Mouse (Mus musculus) liver, embryonic 15.5 days (tissue): ENCODE measurements around the gene Kng2. TPM values are rescaled to one million over a fixed set of nuclear protein-coding genes. Genes with fewer than 3 reads are reported as not detected.
"Not testable (repeated sequence)": the region's sequence is repeated elsewhere in the genome, so short reads cannot be mapped to it uniquely, and the experiment has no call there.

Experiments
- ATAC-seq: fragments of 200-750 bp; cut with Nextera tagmentation; 2 replicates; pipeline ENCODE4 v1.8.0; 2017; ENCODE audit warnings: moderate number of reproducible peaks, mild to moderate bottlenecking, moderate library complexity; ENCODE audit not compliant: insufficient read depth
- H3K27ac ChIP-seq: fragments of 300-500 bp; sonication (generic); replicated peaks from 2 replicates; pipeline ENCODE4 v1.5.1; 2015; ENCODE audit warnings: mild to moderate bottlenecking, inconsistent platforms
- H3K27me3 ChIP-seq: fragments of 300-500 bp; sonication (generic); 2 replicates; pipeline ENCODE4 v1.6.1; 2015; ENCODE audit warnings: mild to moderate bottlenecking, inconsistent platforms
- H3K36me3 ChIP-seq: fragments of 300-500 bp; sonication (generic); replicated peaks from 2 replicates; pipeline ENCODE4 v1.6.1; 2015; ENCODE audit warnings: moderate library complexity, mild to moderate bottlenecking, inconsistent platforms
- H3K4me1 ChIP-seq: fragments of 300-500 bp; sonication (generic); replicated peaks from 2 replicates; pipeline ENCODE4 v1.6.1; 2015; ENCODE audit warnings: inconsistent platforms
- H3K4me2 ChIP-seq: fragments of 300-500 bp; sonication (generic); 2 replicates; pipeline ENCODE4 v1.6.1; 2015; ENCODE audit warnings: moderate library complexity, mild to moderate bottlenecking, inconsistent platforms
- H3K4me3 ChIP-seq: fragments of 300-500 bp; sonication (generic); replicated peaks from 2 replicates; pipeline ENCODE4 v1.5.1; 2015; ENCODE audit warnings: mild to moderate bottlenecking, inconsistent platforms
- H3K9ac ChIP-seq: fragments of 300-500 bp; sonication (generic); 2 replicates; pipeline ENCODE4 v1.6.1; 2015; ENCODE audit warnings: moderate library complexity, mild to moderate bottlenecking, inconsistent platforms
- H3K9me3 ChIP-seq: fragments of 300-500 bp; sonication (generic); replicated peaks from 2 replicates; pipeline ENCODE4 v1.6.1; 2016; ENCODE audit warnings: inconsistent platforms
- WGBS: fragments of 180-500 bp; shearing (Covaris S2); methylation state at CpG from one replicate; pipeline ENCODE4 v1.1.7; 2015; ENCODE audit warnings: mixed read lengths; ENCODE audit not compliant: insufficient replicate concordance; 5-methylcytosine and 5-hydroxymethylcytosine counted together
- polyA plus RNA-seq: library from polyadenylated mRNA; unstranded; fragments of >200 nt; fragmentation: Nextera tagmentation; extraction: Ambion mirVana; gene quantifications from 2 replicates; pipeline ENCODE4 v1.2.1, GENCODE M21; 2015

The Kng2 gene
- polyA plus RNA-seq, 1 experiment from 2014 or later = 66.0 TPM

DNA sequence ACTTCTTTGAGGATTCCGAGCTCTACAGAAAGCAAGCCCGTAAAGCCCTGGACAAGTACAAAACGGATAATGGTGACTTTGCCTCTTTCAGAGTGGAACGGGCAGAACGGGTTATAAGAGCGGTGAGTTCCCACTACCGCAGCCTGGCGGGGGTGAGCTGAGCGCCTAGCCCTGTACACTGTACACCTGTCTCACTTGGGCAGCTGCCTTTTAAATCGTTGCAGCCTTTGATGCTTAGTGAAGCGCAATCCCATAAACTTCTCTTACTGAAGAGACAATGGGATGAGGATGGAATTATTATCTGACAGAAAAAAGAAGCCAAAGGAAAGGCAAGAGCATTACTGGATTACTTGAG is 73.2 kb downstream of the Kng2 start:
- H3K4me3 ChIP-seq = no peak overlapping the region
- 74% methylated on average over 11 of the region's 11 CpGs for WGBS
- H3K9me3 ChIP-seq = no peaks in the 10 kb centered on the region
- H3K27ac ChIP-seq = no peak overlapping the region
- H3K27me3 ChIP-seq = no peaks in the 10 kb centered on the region
- no peak for ATAC-seq
- H3K4me2 ChIP-seq = no peak overlapping the region
- no peak overlapping the region for H3K9ac ChIP-seq
- no peaks in the 10 kb centered on the region for H3K36me3 ChIP-seq
- H3K4me1 ChIP-seq = no peaks in the 10 kb centered on the region

GRCm38 (mm10) chr16:22955397-22956084 is 73.7 kb downstream of the Kng2 start:
- H3K9me3 ChIP-seq = no peaks in the 10 kb centered on the region
- H3K9ac ChIP-seq = no peak overlapping the region
- WGBS = 65% methylated on average over 13 of the region's 13 CpGs
- H3K4me1 ChIP-seq = no peaks in the 10 kb centered on the region
- no peak overlapping the region for H3K4me2 ChIP-seq
- H3K27me3 ChIP-seq = no peaks in the 10 kb centered on the region
- no peak for ATAC-seq
- H3K36me3 ChIP-seq = no peaks in the 10 kb centered on the region
- no peak overlapping the region for H3K27ac ChIP-seq
- no peak overlapping the region for H3K4me3 ChIP-seq

- WGBS = 25% methylated on average over 4 of the region's 4 CpGs
- no peak for ATAC-seq
- H3K4me3 ChIP-seq = no peak overlapping the region
- no peaks in the 10 kb centered on the region for H3K4me1 ChIP-seq
- H3K27me3 ChIP-seq = no peaks in the 10 kb centered on the region
- H3K9me3 ChIP-seq = no peaks in the 10 kb centered on the region
- no peaks in the 10 kb centered on the region for H3K36me3 ChIP-seq
- H3K27ac ChIP-seq = no peak overlapping the region
- H3K9ac ChIP-seq = no peak overlapping the region
- H3K4me2 ChIP-seq = no peak overlapping the region
Measured at GRCm38 (mm10) chr16:22953069-22953468, 76.2 kb downstream of the Kng2 start.

DNA sequence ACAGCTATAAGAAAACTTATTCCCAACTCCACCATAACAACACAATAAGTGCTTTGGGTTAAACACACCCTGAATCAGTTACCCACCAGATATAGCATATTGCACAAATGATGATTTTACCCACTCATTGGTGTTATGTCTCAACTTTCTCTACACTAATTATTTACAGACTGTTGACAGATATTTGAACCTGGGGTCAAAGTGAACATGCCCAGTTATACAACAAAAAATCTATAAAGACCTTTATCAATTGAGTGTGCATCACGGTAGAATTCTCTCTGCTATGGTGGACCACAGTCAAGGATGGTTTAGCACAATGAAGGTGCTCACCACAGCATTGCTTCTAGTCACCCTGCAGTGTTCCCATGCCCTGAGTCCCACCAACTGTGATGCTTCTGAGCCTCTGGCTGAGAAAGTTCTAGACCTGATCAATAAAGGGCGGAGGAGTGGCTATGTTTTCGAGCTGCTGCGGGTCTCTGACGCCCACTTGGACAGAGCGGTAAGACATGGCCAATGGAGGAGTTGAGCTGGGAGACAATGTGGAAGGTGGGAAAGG is 78.4 kb downstream of the Kng2 start, which contains the start of gene Hrg:
Gene Hrg, plus strand, starts transcription at position 233 of the 556 bp plus-strand sequence.
- Histone ChIP-seq H3K27me3 (no peaks in the 10 kb centered on the region), H3K36me3 (no peaks in the 10 kb centered on the region), H3K4me1 (no peaks in the 10 kb centered on the region), H3K9me3 (no peaks in the 10 kb centered on the region), H3K4me3 (no peak within 1 kb of the TSS), H3K4me2 (no peak within 1 kb of the TSS), H3K9ac (no peak within 1 kb of the TSS), H3K27ac (no peak within 1 kb of the TSS)
- whole genome bisulfite sequencing = 75% methylated on average over 6 of the region's 6 CpGs
- ATAC-seq = no peak

DNA sequence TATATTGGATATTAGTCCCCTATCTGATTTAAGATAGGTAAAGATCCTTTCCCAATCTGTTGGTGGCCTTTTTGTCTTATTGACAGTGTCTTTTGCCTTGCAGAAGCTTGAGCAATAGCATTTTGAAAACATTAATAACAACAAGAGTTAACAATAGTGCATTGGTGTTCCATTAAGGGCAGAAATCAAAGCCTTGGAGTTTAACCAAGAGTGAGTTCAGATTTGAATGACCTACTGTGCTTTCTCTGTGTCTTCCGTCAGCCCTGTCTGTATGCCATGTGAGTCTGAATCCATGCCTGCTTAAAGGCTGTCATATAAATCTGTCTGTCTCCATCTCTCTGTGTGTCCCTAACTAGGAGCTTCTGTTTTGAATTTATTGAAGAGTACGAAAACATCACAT is 81.9 kb downstream of the Kng2 start:
- H3K4me2 ChIP-seq = no peak overlapping the region
- 63% methylated on average over 2 of the region's 2 CpGs for whole genome bisulfite sequencing
- no peak overlapping the region for H3K27ac ChIP-seq
- H3K4me1 ChIP-seq = no peaks in the 10 kb centered on the region
- H3K27me3 ChIP-seq = no peaks in the 10 kb centered on the region
- H3K9ac ChIP-seq = no peak overlapping the region
- H3K36me3 ChIP-seq = no peaks in the 10 kb centered on the region
- H3K4me3 ChIP-seq = no peak overlapping the region
- no peaks in the 10 kb centered on the region for H3K9me3 ChIP-seq
- ATAC-seq = no peak

DNA sequence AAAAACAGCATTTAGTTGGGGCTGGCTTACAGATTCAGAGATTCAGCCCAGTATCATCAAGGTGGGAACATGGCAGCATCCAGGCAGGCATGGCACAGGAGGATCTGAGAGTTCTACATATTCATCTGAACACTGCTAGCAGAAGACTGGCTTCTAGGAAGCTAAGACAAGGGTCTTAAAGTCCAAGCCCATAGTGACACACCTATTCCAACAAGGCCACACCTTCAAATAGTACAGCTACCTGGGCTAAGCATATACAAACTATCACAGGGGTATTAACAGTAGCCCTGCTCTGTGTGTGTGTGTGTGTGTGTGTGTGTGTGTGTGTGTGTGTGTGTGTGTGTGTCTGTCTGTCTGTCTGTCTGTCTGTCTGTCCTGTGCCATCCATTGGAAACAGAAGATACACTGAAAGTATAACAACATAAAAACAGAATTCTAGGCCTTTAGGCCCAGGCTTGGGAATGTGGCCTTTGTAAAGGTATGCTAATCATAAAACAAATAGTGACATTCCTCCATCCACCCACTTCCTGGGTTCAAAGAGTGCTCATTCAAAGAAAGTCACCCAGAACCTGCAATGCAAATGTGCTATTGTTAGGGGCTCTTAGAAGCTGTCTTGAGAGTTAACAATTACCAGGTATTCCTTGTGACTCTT is 87.3 kb downstream of the Kng2 start:
- not testable (repeated sequence) for H3K36me3 ChIP-seq, H3K4me3 ChIP-seq, H3K4me2 ChIP-seq, H3K9ac ChIP-seq, H3K27ac ChIP-seq, ATAC-seq, H3K9me3 ChIP-seq, H3K27me3 ChIP-seq, H3K4me1 ChIP-seq

DNA sequence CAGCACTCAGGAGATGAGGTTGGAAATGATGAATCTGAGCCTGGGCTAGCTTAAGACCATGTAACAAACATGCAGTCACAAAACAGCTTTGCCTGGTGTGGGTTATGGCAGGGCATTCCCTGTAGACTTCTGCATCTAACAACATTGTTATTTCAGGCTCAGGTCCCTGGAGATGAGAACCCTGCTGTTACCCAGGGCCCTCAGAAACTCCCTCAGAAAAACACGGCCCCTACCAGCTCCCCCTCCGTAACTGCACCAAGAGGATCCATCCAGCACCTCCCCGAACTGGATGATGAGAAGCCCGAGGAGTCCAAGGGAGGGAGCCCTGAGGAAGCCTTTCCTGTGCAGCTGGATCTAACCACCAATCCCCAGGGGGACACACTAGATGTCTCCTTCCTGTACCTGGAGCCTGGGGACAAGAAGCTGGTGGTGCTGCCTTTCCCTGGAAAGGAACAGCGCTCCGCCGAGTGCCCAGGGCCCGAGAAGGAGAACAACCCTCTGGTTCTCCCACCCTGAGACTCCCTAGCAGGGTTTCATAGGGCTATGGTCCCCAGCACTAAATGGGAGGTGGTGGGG is 90.1 kb downstream of the Kng2 start:
- H3K4me2 ChIP-seq = no peak overlapping the region
- H3K4me3 ChIP-seq = no peak overlapping the region
- H3K36me3 ChIP-seq = no peaks in the 10 kb centered on the region
- ATAC-seq = no peak
- H3K27me3 ChIP-seq = no peaks in the 10 kb centered on the region
- 62% methylated on average over 8 of the region's 8 CpGs for WGBS
- no peaks in the 10 kb centered on the region for H3K4me1 ChIP-seq
- H3K9ac ChIP-seq = no peak overlapping the region
- H3K27ac ChIP-seq = no peak overlapping the region
- H3K9me3 ChIP-seq = no peaks in the 10 kb centered on the region

- no peaks in the 10 kb centered on the region for H3K27me3 ChIP-seq
- 52% methylated on average over 2 of the region's 2 CpGs for WGBS
- H3K4me1 ChIP-seq = no peaks in the 10 kb centered on the region
- H3K27ac ChIP-seq = no peak overlapping the region
- no peaks in the 10 kb centered on the region for H3K9me3 ChIP-seq
- no peak overlapping the region for H3K4me3 ChIP-seq
- ATAC-seq = no peak
- H3K36me3 ChIP-seq = no peaks in the 10 kb centered on the region
- no peak overlapping the region for H3K9ac ChIP-seq
- H3K4me2 ChIP-seq = no peak overlapping the region
Measured at GRCm38 (mm10) chr16:22938541-22938940, 90.7 kb downstream of the Kng2 start.

DNA sequence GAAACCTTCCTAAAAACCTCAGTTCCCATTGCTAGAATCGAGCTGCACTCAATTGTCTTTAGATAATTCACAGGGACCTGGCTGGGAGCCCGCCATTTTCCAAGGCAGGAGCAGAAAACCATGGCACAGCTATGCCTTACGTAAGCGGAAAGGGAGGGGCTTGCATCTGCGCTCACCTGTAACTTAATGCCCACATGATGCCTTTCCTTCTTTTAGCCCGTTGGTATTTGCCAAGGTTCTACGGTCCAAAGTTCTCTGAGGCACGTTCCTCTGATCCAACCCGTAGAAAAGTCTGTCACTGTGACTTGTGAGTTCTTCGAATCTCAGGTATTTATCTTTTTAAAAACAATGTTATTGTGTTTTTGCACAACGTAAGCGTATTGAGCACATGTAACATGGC is 91.7 kb downstream of the Kng2 start:
- no peak overlapping the region for H3K4me3 ChIP-seq
- ATAC-seq = no peak
- 76% methylated on average over 12 of the region's 12 CpGs for WGBS

More for the DNA sequence above, 91.7 kb downstream of the Kng2 start:
- H3K4me1 ChIP-seq = no peaks in the 10 kb centered on the region
- H3K27ac ChIP-seq = no peak overlapping the region
- H3K36me3 ChIP-seq = no peaks in the 10 kb centered on the region
- H3K27me3 ChIP-seq = no peaks in the 10 kb centered on the region
- no peak overlapping the region for H3K9ac ChIP-seq
- H3K9me3 ChIP-seq = no peaks in the 10 kb centered on the region
- H3K4me2 ChIP-seq = no peak overlapping the region
